Mouse (Mus musculus) lung, embryonic 14.5 days (tissue): ENCODE measurements at regions not wholly inside any gene's neighbourhood (a gene's known extent, or its start where the extent isn't known, plus 50 kb on each side); places are given as distances from the start of the nearest gene placed in this dataset.

Source experiments
- ATAC-seq: fragments of 200-750 bp; cut with Nextera tagmentation; 2 replicates; pipeline ENCODE4 v1.8.0; 2017; ENCODE audit warnings: mild to moderate bottlenecking, moderate TSS enrichment, moderate library complexity; ENCODE audit not compliant: insufficient read depth
- DNase-seq: peaks from one replicate; pipeline ENCODE4 v3.0.0-alpha.2; 2015
- H3K27ac ChIP-seq: fragments of 300-500 bp; sonication (generic); 2 replicates; pipeline ENCODE4 v1.5.1; 2014; ENCODE audit warnings: low read depth, mild to moderate bottlenecking, moderate library complexity
- H3K27me3 ChIP-seq: fragments of 300-500 bp; sonication (generic); 2 replicates; pipeline ENCODE4 v1.6.1; 2014; ENCODE audit warnings: low read length, control low read depth; ENCODE audit not compliant: insufficient read depth
- H3K36me3 ChIP-seq: fragments of 300-500 bp; sonication (generic); 2 replicates; pipeline ENCODE4 v1.6.1; 2014; ENCODE audit warnings: control low read depth; ENCODE audit not compliant: insufficient read depth
- H3K4me1 ChIP-seq: fragments of 300-500 bp; sonication (generic); 2 replicates; pipeline ENCODE4 v1.6.1; 2014; ENCODE audit warnings: antibody characterized with exemption, control low read depth; ENCODE audit not compliant: insufficient read depth
- H3K4me2 ChIP-seq: fragments of 300-500 bp; sonication (generic); 2 replicates; pipeline ENCODE4 v1.6.1; 2014; ENCODE audit warnings: mild to moderate bottlenecking
- H3K4me3 ChIP-seq: fragments of 300-500 bp; sonication (generic); 2 replicates; pipeline ENCODE4 v1.5.1; 2014; ENCODE audit warnings: low read depth, low read length
- H3K9ac ChIP-seq: fragments of 300-500 bp; sonication (generic); 2 replicates; pipeline ENCODE4 v1.6.1; 2014
- H3K9me3 ChIP-seq: fragments of 300-500 bp; sonication (generic); 2 replicates; pipeline ENCODE4 v1.6.1; 2016; ENCODE audit warnings: low read depth, low read length, control low read depth
- CTCF ChIP-seq: IDR thresholded peaks from 2 replicates; pipeline ENCODE4 v1.5.1; 2016; ENCODE audit warnings: antibody characterized with exemption, low read depth
- WGBS: fragments of 180-500 bp; shearing (Covaris S2); extraction: QIAGEN DNeasy Blood & Tissue Kit; methylation state at CpG from one replicate; pipeline ENCODE4 v1.1.7; 2014; 5-methylcytosine and 5-hydroxymethylcytosine counted together

DNA sequence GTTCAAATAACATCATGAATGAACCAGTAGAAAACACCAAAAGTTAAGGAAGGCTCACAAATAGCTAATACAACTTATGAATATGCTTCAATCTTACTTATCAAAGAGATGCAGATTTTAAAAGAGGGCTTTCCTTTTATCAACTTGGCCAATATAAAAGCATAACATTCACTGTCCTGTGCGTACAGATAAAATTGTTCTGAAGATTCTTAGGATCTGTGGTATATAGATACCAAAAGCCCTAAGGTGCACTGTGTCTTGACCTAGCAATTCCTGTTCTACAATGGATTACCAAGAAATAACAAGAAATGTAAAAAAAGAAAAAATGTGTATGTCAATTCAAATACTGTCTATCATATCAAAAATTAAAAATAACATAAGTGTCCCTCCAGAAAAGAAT is 107.7 kb upstream of the Magi3 start:
- no peak for TF ChIP-seq CTCF
- Histone ChIP-seq H3K27ac (no peak overlapping the region), H3K4me3 (no peak overlapping the region), H3K4me2 (no peak overlapping the region), H3K9me3 (no peaks in the 10 kb centered on the region), H3K36me3 (no peaks in the 10 kb centered on the region), H3K27me3 (no peaks in the 10 kb centered on the region), H3K9ac (no peak overlapping the region), H3K4me1 (no peaks in the 10 kb centered on the region)
- WGBS, result 88% methylated on average over 1 of the region's 1 CpGs
- no peak for DNase-seq
- ATAC-seq, result no peak

DNA sequence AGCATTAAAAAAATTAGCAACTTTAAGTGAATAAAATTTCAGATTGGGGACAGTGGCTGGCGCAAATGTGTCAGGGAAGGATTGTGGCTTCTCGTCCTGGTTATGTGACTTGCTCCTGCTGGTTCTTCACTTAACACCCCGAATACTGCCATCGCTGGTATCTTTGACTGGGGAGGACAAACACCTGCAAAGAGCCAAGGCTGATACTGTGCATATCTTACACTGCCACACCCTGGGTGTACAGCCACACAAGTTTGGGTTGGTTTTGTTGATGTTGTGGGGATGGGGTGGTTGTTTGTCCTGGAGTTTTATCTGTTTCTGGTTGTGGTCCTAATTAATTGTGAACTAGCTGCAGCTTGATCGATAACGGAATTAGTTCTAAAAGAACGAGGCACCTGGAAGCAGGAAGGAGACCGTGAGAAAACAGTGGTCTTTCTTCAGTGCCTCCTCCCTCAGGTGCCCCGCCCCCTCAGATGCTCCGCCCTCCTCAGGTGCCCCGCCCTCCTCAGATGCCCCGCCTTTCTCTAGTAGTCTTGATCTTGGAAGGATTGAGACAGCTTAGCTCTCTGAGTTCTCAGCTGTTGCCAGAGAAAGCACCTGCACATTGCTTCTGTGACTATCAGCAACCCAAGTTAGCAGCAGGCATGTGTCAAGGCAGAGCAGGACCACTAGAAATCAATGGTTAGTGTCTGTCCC is 107.0 kb upstream of the Magi3 start:
- no peaks in the 10 kb centered on the region for H3K36me3 ChIP-seq
- TF ChIP-seq CTCF, result no peak
- H3K4me3 ChIP-seq, result no peak overlapping the region

DNA sequence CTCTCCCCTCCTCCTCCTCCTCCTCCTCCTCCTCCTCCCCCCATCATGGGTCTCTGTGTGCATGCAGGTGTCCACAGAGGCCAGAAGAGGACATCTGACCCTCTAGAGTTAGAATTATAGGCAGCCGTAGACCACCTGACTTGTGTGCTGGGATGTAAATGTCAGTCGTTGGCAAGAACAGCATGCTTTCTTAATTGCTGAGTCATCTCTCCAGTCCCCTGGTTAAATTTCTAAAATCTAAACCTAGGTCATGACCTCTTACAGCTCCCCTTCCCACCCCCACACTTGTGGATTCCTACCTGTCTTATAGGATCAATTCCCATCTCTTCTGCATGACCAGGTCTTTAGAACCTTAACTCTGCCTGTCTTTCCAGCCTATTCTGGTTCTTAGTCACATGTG is 102.4 kb upstream of the Magi3 start:
- H3K27ac ChIP-seq, result no peak overlapping the region
- no peak for TF ChIP-seq CTCF
- no peak overlapping the region for H3K4me3 ChIP-seq
- no peaks in the 10 kb centered on the region for H3K36me3 ChIP-seq
- no peak overlapping the region for H3K9ac ChIP-seq
- H3K4me1 ChIP-seq, result peaks cover 13% of the 10 kb centered on the region; the same call in 1 of the 2 replicates
- no peak for DNase-seq
- 42% methylated on average over 2 of the region's 2 CpGs for WGBS
- H3K9me3 ChIP-seq, result no peaks in the 10 kb centered on the region
- no peak overlapping the region for H3K4me2 ChIP-seq
- H3K27me3 ChIP-seq, result no peaks in the 10 kb centered on the region
- ATAC-seq, result no peak

More for the DNA sequence above, 107.0 kb upstream of the Magi3 start:
- no peak for DNase-seq
- no peak overlapping the region for H3K27ac ChIP-seq
- H3K9ac ChIP-seq, result no peak overlapping the region
- ATAC-seq, result no peak
- H3K9me3 ChIP-seq, result no peaks in the 10 kb centered on the region
- H3K4me2 ChIP-seq, result no peak overlapping the region
- no peaks in the 10 kb centered on the region for H3K4me1 ChIP-seq
- WGBS, result 79% methylated on average over 12 of the region's 12 CpGs
- no peaks in the 10 kb centered on the region for H3K27me3 ChIP-seq

DNA sequence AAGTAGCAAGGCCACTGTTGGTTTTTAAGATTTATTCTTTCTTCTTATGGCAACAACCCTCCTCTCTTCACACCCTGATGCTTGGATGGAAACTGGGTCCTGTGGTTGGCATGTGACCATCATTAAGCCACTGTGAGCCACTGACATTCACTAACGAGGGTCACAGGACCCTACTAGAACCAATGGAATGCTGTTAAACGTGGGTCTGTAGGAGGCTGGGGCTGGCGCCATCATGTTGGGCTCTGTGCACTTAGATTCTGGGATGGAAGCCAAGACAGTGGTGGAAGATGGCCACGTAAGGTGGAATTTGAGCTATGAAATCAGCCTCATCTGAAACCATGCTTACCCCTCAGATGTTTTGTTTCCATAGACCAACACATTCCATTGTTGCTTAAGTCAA is 100.2 kb upstream of the Magi3 start:
- ATAC-seq, result peak; percentile 49; the same call in 1 of the 2 replicates
- WGBS, result 38% methylated on average over 4 of the region's 4 CpGs

DNA sequence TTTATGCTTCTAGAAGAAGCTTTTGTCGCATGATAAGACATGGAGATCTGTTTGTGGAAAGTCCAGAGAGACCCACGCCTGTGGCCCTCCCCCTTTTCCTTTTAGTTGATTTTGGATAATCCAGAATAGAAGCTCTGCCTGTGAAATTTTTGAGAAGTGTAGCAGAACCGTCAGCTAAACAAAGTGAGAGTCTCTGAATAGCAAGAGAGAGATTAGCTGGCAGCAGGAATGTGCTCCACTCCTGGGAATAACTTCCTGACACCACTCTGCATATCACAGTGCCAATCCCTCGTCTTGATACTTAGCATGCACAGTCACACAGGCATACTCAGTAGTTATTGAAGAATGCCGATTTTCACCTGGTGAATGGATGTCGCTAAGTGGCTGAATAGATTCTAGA is 99.2 kb upstream of the Magi3 start:
- Histone ChIP-seq H3K36me3 (no peaks in the 10 kb centered on the region), H3K27ac (peak overlapping the region; percentile 66; the same call in 1 of the 2 replicates), H3K4me1 (peaks cover 13% of the 10 kb centered on the region; the same call in 1 of the 2 replicates), H3K9ac (no peak overlapping the region; the same call in 1 of the 2 replicates), H3K4me3 (no peak overlapping the region), H3K27me3 (no peaks in the 10 kb centered on the region), H3K9me3 (no peaks in the 10 kb centered on the region), H3K4me2 (peak overlapping the region; percentile 27; the same call in 1 of the 2 replicates)
- 30% methylated on average over 6 of the region's 6 CpGs for WGBS
- DNase-seq (peak; percentile 30), ATAC-seq (peak; percentile 43; the same call in 1 of the 2 replicates)
- no peak for TF ChIP-seq CTCF

More for the DNA sequence above, 100.2 kb upstream of the Magi3 start:
- no peak overlapping the region for H3K4me2 ChIP-seq
- no peaks in the 10 kb centered on the region for H3K27me3 ChIP-seq
- peak; percentile 58 for DNase-seq
- no peak for TF ChIP-seq CTCF
- H3K9me3 ChIP-seq, result no peaks in the 10 kb centered on the region
- no peak overlapping the region for H3K4me3 ChIP-seq
- H3K9ac ChIP-seq, result no peak overlapping the region
- H3K4me1 ChIP-seq, result peaks cover 13% of the 10 kb centered on the region; the same call in 1 of the 2 replicates
- no peaks in the 10 kb centered on the region for H3K36me3 ChIP-seq
- H3K27ac ChIP-seq, result peak overlapping the region; percentile 10; the same call in 1 of the 2 replicates

DNA sequence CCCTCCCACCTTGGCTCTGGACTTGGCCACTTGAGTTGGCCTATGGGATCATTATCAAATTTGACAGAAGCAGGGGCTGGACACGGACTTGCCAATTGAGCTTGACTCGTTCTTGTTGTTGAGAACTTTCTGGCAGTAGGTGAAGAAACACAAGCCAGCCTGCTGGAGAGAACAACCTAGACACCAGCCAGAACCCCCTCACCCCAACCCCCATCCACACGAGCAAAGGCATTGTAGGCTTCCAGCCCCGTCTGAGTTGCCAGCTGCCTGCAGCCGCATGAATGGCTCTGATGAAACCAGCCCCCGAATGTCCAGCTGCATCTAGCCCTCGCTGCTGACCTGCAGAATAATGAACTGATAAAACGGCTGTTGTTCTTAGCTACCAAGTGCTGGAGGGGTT is 98.7 kb upstream of the Magi3 start:
- Histone ChIP-seq H3K9ac (no peak overlapping the region; the same call in 1 of the 2 replicates), H3K27me3 (no peaks in the 10 kb centered on the region), H3K4me2 (peak overlapping the region; percentile 27; the same call in 1 of the 2 replicates), H3K27ac (peak overlapping the region; percentile 66; the same call in 1 of the 2 replicates), H3K4me1 (peaks cover 13% of the 10 kb centered on the region; the same call in 1 of the 2 replicates), H3K4me3 (no peak overlapping the region), H3K36me3 (no peaks in the 10 kb centered on the region), H3K9me3 (no peaks in the 10 kb centered on the region)
- peak; percentile 51 for DNase-seq
- WGBS, result 17% methylated on average over 8 of the region's 8 CpGs
- TF ChIP-seq CTCF, result no peak
- peak; percentile 67; the same call in 1 of the 2 replicates for ATAC-seq

DNA sequence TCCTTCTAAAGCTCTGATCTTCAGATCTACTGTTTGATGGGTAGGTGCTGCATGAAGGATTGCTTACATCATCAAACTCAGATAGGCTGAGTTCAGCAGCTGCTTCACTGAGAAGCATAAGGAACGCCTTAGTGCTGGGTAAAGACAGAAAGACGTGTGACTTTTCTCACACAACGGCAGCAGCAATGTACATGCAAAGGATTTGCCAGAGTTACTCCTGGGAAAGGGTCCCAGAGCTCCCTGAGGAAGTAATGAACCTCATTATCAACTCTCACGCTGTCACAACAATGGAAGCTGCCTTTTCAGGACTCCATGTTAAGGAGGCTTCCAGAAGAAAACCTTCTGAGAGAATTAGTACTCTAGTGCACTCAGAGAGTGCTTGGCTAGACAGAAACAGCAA is 97.4 kb upstream of the Magi3 start:
- Histone ChIP-seq H3K4me1 (peaks cover 13% of the 10 kb centered on the region; the same call in 1 of the 2 replicates), H3K27ac (no peak overlapping the region), H3K9me3 (no peaks in the 10 kb centered on the region), H3K27me3 (no peaks in the 10 kb centered on the region), H3K9ac (no peak overlapping the region), H3K36me3 (no peaks in the 10 kb centered on the region), H3K4me2 (no peak overlapping the region), H3K4me3 (no peak overlapping the region)
- WGBS, result 68% methylated on average over 4 of the region's 4 CpGs
- ATAC-seq (no peak), DNase-seq (no peak)
- TF ChIP-seq CTCF, result no peak
